Mouse (Mus musculus): ENCODE measurements around the gene Exoc6b.

Gene Exoc6b

GRCm38 (mm10) chr6:84875869-84876268 is 193.4 kb downstream of the Exoc6b start:
- no peak for DNase-seq

- peak; percentile 40 for DNase-seq
Observed at GRCm38 (mm10) chr6:84867114-84867513, 202.2 kb downstream of the Exoc6b start.

DNA sequence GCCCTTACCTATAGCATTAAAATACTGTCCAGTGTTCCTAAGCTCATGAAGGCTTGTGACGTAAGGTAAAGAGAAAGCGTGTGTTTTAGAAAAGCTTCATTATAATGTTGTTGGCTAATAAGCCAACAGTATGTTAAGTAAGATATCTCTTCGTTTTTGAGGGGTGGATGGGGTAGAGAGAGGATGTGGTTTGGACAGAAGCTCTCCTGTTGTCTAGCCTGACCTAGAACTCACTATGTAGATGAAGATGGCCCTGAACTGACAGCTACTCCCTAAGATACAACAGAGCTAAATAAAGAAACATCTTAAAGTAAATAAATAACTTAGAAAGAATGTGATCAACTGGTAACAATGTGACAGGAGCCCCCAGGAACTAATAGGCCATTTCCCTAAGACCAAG is 204.7 kb downstream of the Exoc6b start:
- no peak for DNase-seq

DNA sequence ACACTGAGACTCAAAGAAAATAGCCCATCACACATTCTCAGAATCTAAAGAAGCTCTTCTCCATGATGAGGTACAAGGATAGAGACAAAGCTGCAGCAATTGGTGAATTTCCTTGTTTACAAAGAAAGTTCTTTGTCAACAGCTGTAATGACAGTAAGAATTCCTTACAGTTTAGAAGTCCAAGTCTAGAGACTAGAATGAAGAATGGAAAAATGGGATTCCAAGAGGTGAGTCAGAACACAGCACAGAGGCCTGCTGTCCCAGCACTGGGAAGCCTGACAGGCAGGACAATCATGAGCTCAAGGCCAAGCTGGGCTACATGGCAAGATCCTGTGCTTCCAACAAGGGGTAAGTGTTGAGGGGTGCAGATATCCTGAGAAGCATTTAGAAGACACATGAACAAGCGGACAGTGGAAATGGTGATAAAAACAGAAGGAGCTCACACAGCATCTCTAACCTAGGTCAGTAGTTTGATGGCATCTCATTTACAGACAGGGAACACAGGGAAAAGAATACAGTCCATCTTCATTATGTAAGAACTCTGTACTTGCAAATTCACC is 205.4 kb downstream of the Exoc6b start:
- no peak for DNase-seq

- DNase-seq = no peak
Observed at GRCm38 (mm10) chr6:84845665-84846064, 223.6 kb downstream of the Exoc6b start.

DNA sequence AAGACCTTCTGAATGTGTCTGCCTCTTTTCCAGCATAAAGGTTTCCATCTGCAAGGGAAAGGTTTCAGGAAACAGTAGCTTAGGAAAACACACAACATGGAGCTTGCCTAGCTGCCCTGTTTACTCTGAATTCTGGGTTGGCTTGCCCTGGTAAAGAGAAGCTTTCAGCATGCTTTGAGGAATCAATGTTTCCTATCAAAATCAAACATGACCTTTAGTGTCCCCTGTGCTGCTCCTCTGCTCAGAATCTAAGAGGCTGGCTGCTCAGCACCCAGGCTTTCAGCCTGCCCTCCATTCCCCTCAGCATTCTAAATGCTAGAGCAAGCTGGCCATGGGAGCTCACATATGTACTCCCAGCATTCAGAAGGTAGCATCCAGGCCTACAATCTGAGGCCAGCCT is 228.2 kb downstream of the Exoc6b start:
- no peak for DNase-seq

DNA sequence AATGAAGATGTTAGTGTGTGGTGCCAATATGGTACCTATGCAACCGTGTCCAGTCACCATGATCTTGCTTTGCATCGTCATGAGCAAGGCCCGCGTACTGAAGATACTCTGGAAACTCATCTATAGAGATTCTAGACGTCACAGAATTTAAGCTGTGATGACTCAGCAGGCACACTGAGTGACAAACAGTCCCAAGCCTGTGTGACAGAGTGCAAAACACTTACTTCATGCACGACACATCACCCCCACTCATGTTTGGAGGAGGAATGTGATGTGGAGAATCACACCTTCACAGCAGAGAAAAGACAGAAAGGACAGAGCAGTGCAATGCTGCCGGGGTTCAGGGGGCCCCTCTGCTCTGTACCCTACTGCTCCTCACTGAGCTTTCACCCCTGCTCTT is 261.8 kb downstream of the Exoc6b start:
- no peak for DNase-seq

GRCm38 (mm10) chr6:84806132-84806730 is 263.1 kb downstream of the Exoc6b start:
- no peak for DNase-seq

GRCm38 (mm10) chr6:84798736-84799135 is 270.6 kb downstream of the Exoc6b start:
- DNase-seq = no peak

DNA sequence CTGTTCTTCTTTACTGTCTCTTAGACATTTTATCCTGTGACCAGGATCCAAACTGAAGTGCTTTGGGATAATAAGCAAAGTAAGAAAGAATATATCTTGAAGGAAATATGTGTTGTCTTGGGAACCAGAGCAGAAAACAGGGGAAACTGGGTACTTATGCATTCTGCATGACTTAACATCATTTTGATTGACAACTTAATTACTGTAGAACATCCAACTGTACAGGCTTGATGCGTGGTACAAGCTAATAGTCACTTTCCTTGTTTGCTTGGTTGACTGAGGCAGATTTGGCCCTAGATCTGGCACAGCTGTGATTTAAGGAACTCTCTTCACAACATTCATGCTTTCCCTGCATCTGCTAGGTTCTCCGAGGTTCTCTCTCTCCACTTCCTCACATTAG is 285.3 kb downstream of the Exoc6b start:
- no peak for DNase-seq

- DNase-seq = no peak
Observed at GRCm38 (mm10) chr6:84779987-84780386, 289.3 kb downstream of the Exoc6b start.

DNA sequence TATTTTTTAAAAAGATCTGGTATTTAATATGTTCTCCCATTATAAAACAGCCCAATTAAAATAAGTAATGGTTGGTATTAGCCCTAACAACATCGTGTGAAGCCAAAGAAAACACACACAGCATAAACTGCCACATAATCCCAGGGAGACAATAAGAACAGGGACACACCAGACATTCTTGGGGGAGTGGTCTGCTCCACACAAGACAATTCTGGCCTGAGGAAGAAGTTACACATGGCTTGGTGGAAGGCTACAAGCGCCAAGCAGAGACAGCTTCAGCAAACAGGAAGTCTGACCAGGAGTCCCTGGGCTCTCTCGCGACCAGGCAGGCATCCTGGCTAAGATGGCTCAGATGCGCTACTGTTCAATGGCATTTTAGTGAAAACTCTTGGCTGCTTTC is 290.3 kb downstream of the Exoc6b start:
- peak; percentile 29 for DNase-seq

- DNase-seq = no peak
Observed at GRCm38 (mm10) chr6:84775908-84776307, 293.4 kb downstream of the Exoc6b start.

GRCm38 (mm10) chr6:84755266-84755665 is 314.0 kb downstream of the Exoc6b start:
- DNase-seq = no peak

DNA sequence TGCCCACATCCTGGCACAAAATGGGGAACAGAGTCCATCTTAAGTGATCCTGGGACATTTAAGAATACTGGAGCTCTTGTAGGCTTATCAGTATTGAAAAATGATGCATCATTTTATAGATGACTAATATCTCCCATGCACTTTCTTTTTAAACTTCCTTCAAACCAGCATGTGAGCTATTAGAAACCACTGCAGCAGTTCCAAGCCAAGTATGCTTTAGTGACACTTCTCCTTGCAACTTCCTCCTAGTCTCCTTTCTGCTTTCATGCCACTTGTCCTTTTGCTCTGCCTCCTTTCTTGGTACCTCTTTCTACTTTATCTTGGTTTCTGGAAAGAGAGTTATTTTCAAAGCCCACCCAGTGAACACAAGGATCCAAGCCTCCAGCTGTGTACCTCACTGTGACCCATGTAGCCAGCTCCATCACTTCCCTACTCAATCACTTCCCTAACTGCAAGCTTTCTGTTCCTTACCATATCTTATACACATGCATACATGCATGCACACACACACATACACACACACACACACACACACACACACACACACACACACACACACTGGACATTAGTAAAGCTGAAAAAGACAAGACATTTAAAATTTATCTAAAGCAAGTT is 316.4 kb downstream of the Exoc6b start:
- DNase-seq = no peak

GRCm38 (mm10) chr6:84751409-84751808 is 317.9 kb downstream of the Exoc6b start:
- DNase-seq = no peak

- no peak for DNase-seq
Observed at GRCm38 (mm10) chr6:84746847-84747395, 322.4 kb downstream of the Exoc6b start.

DNA sequence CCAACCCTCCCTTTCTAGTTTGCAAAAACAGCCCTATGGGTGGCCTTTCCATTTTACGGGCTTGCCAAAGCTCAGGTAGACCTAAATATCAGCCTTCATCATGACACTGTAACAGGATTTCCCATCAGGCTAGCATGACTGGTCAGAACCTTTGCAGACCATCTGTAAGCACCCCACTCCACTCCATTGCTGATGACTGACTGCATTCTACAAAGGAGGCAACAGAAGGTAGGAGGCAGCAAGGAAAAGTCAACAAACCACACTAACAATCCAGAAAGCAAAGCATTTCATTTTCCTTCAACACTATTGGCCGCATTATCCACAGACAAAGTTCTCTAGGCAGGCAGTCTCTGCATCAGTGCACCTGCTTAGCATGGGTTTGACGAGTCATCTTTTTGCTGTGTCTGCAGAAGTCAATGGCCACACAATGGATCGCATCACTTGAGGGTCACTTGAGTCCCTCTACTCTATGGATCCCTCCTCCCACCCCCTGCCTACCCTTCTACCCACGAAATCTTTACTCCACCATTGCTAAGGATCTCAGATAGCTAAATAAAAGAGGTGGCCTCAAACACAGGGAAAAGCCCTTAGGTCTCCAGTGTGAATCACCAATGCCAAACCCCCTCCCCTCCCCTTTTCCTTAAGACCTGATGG is 323.0 kb downstream of the Exoc6b start:
- DNase-seq = no peak

- no peak for DNase-seq
Observed at GRCm38 (mm10) chr6:84745570-84745969, 323.7 kb downstream of the Exoc6b start.

DNA sequence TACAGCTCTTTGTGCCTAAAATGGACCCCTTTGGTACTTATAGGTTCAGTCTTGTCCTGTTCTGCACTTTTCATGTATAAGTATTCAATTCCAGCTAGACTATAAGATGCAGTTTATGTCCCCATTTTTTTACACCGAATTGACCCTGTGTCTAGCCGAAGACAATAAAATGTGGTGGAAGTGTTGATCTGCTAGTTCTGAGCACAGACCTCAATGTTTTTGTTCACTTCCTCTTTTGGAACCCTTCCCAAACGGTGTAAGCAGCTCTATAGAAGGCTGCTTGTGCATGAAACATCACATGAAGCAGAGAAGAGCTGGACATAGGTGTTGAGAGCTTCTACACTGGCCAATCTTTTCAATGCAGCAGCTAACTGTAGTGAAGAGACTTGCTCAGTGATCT is 327.1 kb downstream of the Exoc6b start:
- no peak for DNase-seq

GRCm38 (mm10) chr6:84736942-84737341 is 332.4 kb downstream of the Exoc6b start:
- DNase-seq = peak; percentile 27

DNA sequence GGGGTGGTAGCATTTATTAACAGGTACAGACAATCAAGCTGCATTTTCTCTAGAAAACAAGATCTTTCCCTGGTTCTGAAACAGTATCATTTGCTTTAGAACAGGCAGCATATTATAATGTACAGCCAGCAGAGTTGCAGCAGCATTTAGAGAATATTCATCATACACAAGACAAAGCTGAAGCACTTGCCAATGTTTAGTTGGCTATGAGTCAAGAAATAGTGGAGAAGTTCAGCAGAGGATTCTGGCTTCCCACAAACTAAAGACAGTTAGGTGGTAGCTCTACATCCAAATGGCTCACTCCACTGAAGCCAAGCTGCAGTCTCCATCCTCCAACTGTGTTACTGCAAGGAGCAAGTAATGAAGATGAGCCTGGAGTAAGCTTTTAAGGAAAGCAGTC is 342.4 kb downstream of the Exoc6b start:
- DNase-seq = no peak

GRCm38 (mm10) chr6:84713171-84713570 is 356.1 kb downstream of the Exoc6b start:
- DNase-seq = no peak

DNA sequence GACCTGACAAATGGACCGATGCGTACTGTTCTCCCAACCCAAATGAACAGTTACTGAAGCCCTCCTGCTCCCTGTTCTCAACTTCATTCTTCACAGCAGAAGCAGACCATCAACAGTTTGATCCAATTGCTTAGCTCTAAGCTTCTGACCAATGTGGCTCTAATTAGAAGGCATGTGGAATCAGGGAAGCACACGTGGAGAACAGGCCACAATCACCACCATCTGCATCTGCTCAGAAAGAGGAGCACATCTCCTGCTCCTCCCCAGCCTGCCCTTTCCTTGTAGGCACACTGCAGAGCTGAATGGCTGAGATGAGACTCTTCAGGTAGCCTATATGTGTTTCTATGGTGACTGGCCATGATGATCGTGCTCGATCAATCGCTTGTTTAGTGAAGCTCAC is 358.5 kb downstream of the Exoc6b start:
- DNase-seq = no peak

All from kidney, postnatal 14 days (tissue).